Mouse (Mus musculus) cerebellum, adult 2 months (tissue): Measurements from ENCODE around the gene Zfp688. TPM values are rescaled to one million over a fixed set of nuclear protein-coding genes. Genes with fewer than 3 reads are reported as not detected.
"Not testable (repeated sequence)": the region's sequence is repeated elsewhere in the genome, so short reads cannot be mapped to it uniquely, and the experiment has no call there.

ENCODE experiments used
- DNase-seq, 2 experiments: peaks; one replicate each; pipeline ENCODE4 v3.0.0; 2021
- H3K27ac ChIP-seq: fragments of 200-500 bp; 2 replicates; pipeline ENCODE4 v1.5.1; 2012; ENCODE audit warnings: low read length, control low read depth, inconsistent platforms; ENCODE audit not compliant: insufficient read depth
- H3K27me3 ChIP-seq: fragments of 200-500 bp; 2 replicates; pipeline ENCODE4 v1.6.1; 2012; ENCODE audit warnings: inconsistent platforms, mild to moderate bottlenecking, low read length, moderate library complexity; ENCODE audit not compliant: control insufficient read depth, insufficient read depth
- H3K4me1 ChIP-seq: fragments of 200-500 bp; 2 replicates; pipeline ENCODE4 v1.6.1; 2011; ENCODE audit warnings: low read length; ENCODE audit not compliant: control insufficient read depth, insufficient read depth
- H3K4me3 ChIP-seq: fragments of 200-500 bp; replicated peaks from 2 replicates; pipeline ENCODE3; 2011; ENCODE audit warnings: mild to moderate bottlenecking, low read depth, low read length, control low read depth; ENCODE audit not compliant: insufficient read depth
- CTCF ChIP-seq: fragments of 200-500 bp; IDR thresholded peaks from 2 replicates; pipeline ENCODE4 v1.5.1; 2011; ENCODE audit warnings: low read depth, mild to moderate bottlenecking, control low read depth, low read length, moderate library complexity, borderline replicate concordance; ENCODE audit not compliant: insufficient read depth
- POLR2A ChIP-seq: fragments of 200-500 bp; IDR thresholded peaks from 2 replicates; pipeline ENCODE4 v1.6.1; 2011; ENCODE audit warnings: low read length, control low read depth, borderline replicate concordance; ENCODE audit not compliant: insufficient read depth
- WGBS: fragments of 180-500 bp; shearing (Covaris S2); methylation state at CpG from one replicate; pipeline ENCODE4 v1.1.7; 2018; 5-methylcytosine and 5-hydroxymethylcytosine counted together
- polyA plus RNA-seq: library from polyadenylated mRNA; depleted of rRNA; stranded (reverse); fragments of >200 nt; gene quantifications from 2 replicates; pipeline ENCODE4 v1.2.3, GENCODE M21; 2012

The Zfp688 gene
- polyA plus RNA-seq, 1 experiment = 20.6 TPM

- no peak for DNase-seq
- Histone ChIP-seq H3K27me3 (no peaks in the 10 kb centered on the region), H3K27ac (no peak overlapping the region), H3K4me1 (no peaks in the 10 kb centered on the region), H3K4me3 (no peak overlapping the region)
- no peak for TF ChIP-seq POLR2A
- 79% methylated on average over 2 of the region's 2 CpGs for WGBS
Measured at GRCm38 (mm10) chr7:127425911-127426310, 4.0 kb upstream of the Zfp688 start.

GRCm38 (mm10) chr7:127425291-127425690 lies 3.4 kb upstream of the Zfp688 start:
- TF ChIP-seq POLR2A (no peak), CTCF (no peak)
- no peaks in the 10 kb centered on the region for H3K4me1 ChIP-seq
- no peak for DNase-seq
- H3K27ac ChIP-seq = no peak overlapping the region
- no peak overlapping the region for H3K4me3 ChIP-seq
- H3K27me3 ChIP-seq = no peaks in the 10 kb centered on the region
- 82% methylated on average over 3 of the region's 3 CpGs for WGBS

- no peaks in the 10 kb centered on the region for H3K27me3 ChIP-seq
- H3K27ac ChIP-seq = no peak overlapping the region
- WGBS = under 1% methylated on average over 15 of the region's 15 CpGs
- TF ChIP-seq CTCF (no peak), POLR2A (no peak)
- H3K4me3 ChIP-seq = peak overlapping the region; percentile 70
- no peaks in the 10 kb centered on the region for H3K4me1 ChIP-seq
- peak in 1 of 2 experiments; percentile 65 for DNase-seq
Measured at GRCm38 (mm10) chr7:127422247-127422646, 379 bp upstream of the Zfp688 start.

GRCm38 (mm10) chr7:127411418-127411817 lies 10.4 kb downstream of the Zfp688 start:
- no peaks in the 10 kb centered on the region for H3K4me1 ChIP-seq
- H3K4me3 ChIP-seq = no peak overlapping the region
- DNase-seq = no peak
- no peaks in the 10 kb centered on the region for H3K27me3 ChIP-seq
- no peak overlapping the region for H3K27ac ChIP-seq
- WGBS = 72% methylated on average over 2 of the region's 2 CpGs
- no peak for TF ChIP-seq POLR2A

- peak; percentile 90 to 91 for DNase-seq
- not testable (repeated sequence) for H3K27me3 ChIP-seq, H3K4me1 ChIP-seq
- peak within 1 kb of the TSS; percentile 80 for H3K4me3 ChIP-seq
- H3K27ac ChIP-seq = peak within 1 kb of the TSS; percentile 82
- 2% methylated on average over 40 of the region's 40 CpGs for WGBS
- TF ChIP-seq CTCF (peak; percentile 78), POLR2A (peak; percentile 59; the same call in 1 of the 2 replicates)
Measured at GRCm38 (mm10) chr7:127406002-127406987, 15.6 kb downstream of the Zfp688 start, which contains the start of gene Zfp764. TSS of gene Zfp764 (minus strand) at chr7:127406822.

GRCm38 (mm10) chr7:127404101-127404500 lies 17.8 kb downstream of the Zfp688 start:
- not testable (repeated sequence) for H3K27ac ChIP-seq, H3K27me3 ChIP-seq, DNase-seq, H3K4me1 ChIP-seq, H3K4me3 ChIP-seq
- 98% methylated on average over 6 of the region's 6 CpGs for WGBS

- no peak for DNase-seq
- H3K27me3 ChIP-seq = no peaks in the 10 kb centered on the region
- no peak overlapping the region for H3K27ac ChIP-seq
- 57% methylated on average over 2 of the region's 2 CpGs for WGBS
- H3K4me1 ChIP-seq = no peaks in the 10 kb centered on the region
- no peak overlapping the region for H3K4me3 ChIP-seq
- no peak for TF ChIP-seq CTCF
- no peak for TF ChIP-seq POLR2A
Measured at GRCm38 (mm10) chr7:127402980-127403379, 18.9 kb downstream of the Zfp688 start.

GRCm38 (mm10) chr7:127400355-127400754 lies 21.5 kb downstream of the Zfp688 start:
- WGBS = 63% methylated on average over 3 of the region's 3 CpGs
- no peak for DNase-seq
- H3K27ac ChIP-seq = no peak overlapping the region
- no peak for TF ChIP-seq POLR2A
- TF ChIP-seq CTCF = no peak
- H3K4me3 ChIP-seq = no peak overlapping the region
- no peaks in the 10 kb centered on the region for H3K4me1 ChIP-seq
- no peaks in the 10 kb centered on the region for H3K27me3 ChIP-seq
